Mouse (Mus musculus) macrophage (primary cell): ENCODE results near the gene Tmem79. TPM values are rescaled to one million over a fixed set of nuclear protein-coding genes. Genes with fewer than 3 reads are reported as not detected.
A peak's percentile ranks its signal among the peaks of the same experiment; 100 is the strongest.
"Not testable (repeated sequence)": the region's sequence is repeated elsewhere in the genome, so short reads cannot be mapped to it uniquely, and the experiment has no call there.

Experiments
- H3K27ac ChIP-seq: fragments of 350-480 bp; formaldehyde crosslinking; 2 replicates; pipeline ENCODE4 v1.9.0; 2021
- H3K36me3 ChIP-seq: fragments of 350-480 bp; formaldehyde crosslinking; 2 replicates; pipeline ENCODE4 v1.9.0; 2021; ENCODE audit errors: inconsistent target
- H3K4me3 ChIP-seq: fragments of 350-480 bp; formaldehyde crosslinking; 2 replicates; pipeline ENCODE4 v1.9.0; 2021; ENCODE audit errors: inconsistent target
- H3K79me2 ChIP-seq: fragments of 350-480 bp; formaldehyde crosslinking; 2 replicates; pipeline ENCODE4 v1.9.0; 2021; ENCODE audit errors: inconsistent target
- WGBS: methylation state at CpG from one replicate; pipeline ENCODE4 v1.1.7; 2026; ENCODE audit warnings: inconsistent platforms; ENCODE audit not compliant: missing documents; 5-methylcytosine and 5-hydroxymethylcytosine counted together
- polyA plus RNA-seq: library from polyadenylated mRNA; stranded (reverse); fragments of 250-400 nt; gene quantifications from 3 replicates; pipeline ENCODE4 v1.2.4, GENCODE M21; 2018; ENCODE audit warnings: inconsistent platforms
- total RNA-seq, 78 experiments: library from RNA; depleted of rRNA; stranded (reverse); fragments of 250-400 nt; gene quantifications; 1 replicate in 9 of 78; 2 replicates in 24 of 78; 3 replicates in 43 of 78; 4 replicates in 2 of 78; pipeline ENCODE4 v1.2.4; 2018; ENCODE audit warnings: inconsistent platforms in 56 of 78

Tmem79 gene
- total RNA-seq (2018; cell fraction: chromatin; rRNA removed), result under 1 TPM in 1 of 26 experiments, not detected in 25; 0.54 TPM
- total RNA-seq (2018; cell fraction: cytosol; rRNA removed), result under 1 TPM in 24 of 26 experiments, not detected in 2; 0.09 to 0.68 (median 0.21) TPM
- 1 to 10 TPM in 3 of 26 experiments, under 1 TPM in 6, not detected in 17; 0.42 to 1.2 (median 0.61) TPM for total RNA-seq (2018; cell fraction: nucleus; rRNA removed)
- 0.13 to 0.59 TPM (median 0.42 TPM) in 3 replicates for polyA plus RNA-seq

- Histone ChIP-seq H3K79me2 (peaks cover 42% of the 10 kb centered on the region), H3K36me3 (no peaks in the 10 kb centered on the region), H3K4me3 (peak within 1 kb of the TSS; percentile 91), H3K27ac (peak within 1 kb of the TSS; percentile 89)
- WGBS, result 3% methylated on average over 66 of the region's 66 CpGs
Measured at GRCm38 (mm10) chr3:88336058-88337013, at the start of gene Tmem79, which contains the start of gene Smg5. Gene Tmem79 (minus strand): TSS chr3:88336148. Gene Smg5 (plus strand): TSS chr3:88336260.

DNA sequence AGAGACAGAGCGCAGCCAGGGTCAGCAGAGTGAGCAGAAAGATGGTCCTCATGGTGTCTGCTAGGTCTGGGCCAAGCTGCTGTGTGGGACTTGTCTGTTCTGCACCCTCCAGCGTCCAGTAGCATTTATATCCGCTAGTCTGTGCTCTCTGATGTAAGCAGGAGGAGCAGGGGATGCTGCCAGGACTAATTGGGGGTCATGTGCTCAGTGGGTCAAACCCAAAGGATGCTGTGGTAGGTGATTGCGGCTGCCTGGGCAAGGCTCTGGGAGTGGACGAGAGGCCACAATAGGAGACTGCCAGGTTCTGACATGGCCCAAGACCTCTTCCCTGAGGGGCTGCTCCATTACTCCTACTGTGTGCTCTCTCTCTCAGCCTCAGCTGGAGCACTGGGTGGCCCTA lies 48.4 kb upstream of the Tmem79 start, which contains the start of gene Bglap:
TSS of gene Bglap (minus strand) at position 101 of the 400 bp plus-strand sequence.
- WGBS, result 89% methylated on average over 5 of the region's 5 CpGs

DNA sequence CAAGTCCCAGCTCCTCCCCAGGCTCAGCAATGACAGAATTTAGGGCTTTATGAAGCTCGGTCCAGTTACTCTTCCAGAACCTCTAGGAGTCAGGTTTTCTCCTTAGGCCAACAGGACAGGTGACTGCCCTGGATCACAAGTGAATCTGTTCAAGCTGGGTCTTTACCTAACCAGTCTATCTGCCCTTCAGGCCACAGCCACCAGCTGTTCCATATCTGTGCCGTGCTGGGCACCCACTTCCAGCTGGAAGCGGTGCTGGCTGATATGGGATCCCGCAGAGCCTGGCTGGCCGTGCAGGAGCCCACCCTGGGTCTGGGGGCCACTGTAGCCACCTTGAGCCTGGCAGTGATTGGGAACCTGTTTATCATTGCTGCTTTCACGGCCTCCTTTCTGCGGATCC lies 46.4 kb upstream of the Tmem79 start:
- H3K36me3 ChIP-seq, H3K4me3 ChIP-seq, H3K27ac ChIP-seq, H3K79me2 ChIP-seq: not testable (repeated sequence)
- WGBS, result 60% methylated on average over 1 of the region's 7 CpGs

More for the DNA sequence above, 48.4 kb upstream of the Tmem79 start, which contains the start of gene Bglap:
- no peak within 1 kb of the TSS for H3K27ac ChIP-seq
- H3K4me3 ChIP-seq, result no peak within 1 kb of the TSS
- H3K36me3 ChIP-seq, result no peaks in the 10 kb centered on the region
- no peaks in the 10 kb centered on the region for H3K79me2 ChIP-seq

DNA sequence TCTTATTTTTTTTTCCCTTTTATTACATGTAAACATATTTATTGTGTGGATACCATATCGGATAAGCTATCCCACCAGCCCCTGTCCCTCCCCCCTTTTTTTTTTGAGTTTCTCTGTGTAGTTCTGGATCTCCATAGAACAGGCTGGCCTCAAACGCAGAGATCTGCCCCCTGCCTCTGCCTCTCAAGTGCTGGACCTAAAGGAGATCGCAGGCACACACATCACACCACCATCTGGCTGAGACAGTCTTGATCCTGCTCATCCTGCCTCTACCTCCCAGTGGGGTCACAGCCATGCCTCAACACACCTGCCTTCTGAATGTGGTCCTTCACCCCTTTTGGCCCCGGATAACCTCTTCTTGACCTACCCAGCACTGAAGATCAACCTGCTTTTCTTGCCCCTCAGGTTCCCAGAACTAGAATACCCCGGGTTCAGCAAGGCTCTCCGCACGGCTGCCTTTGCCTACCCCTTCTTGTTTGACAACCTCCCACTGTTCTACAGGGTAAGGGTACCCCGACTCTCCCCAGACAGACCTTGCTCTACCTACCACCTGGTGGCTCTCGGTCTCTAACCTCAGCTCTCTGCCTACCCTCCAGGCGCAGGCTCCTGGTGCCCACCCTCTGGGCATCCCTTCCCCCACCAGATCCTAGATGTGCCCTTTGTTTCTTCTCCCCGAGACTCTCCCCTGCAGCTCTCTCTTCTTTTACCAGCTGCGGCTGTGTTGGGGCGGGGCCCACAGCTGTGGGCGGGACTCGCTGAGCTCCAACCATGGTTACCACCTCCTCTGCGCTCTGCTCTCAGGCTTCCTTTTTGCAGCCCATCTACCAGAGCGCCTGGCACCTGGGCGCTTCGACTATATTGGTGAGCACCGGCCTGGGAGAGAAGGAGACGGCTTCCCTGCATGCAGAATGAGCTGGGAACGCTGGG lies 45.7 kb upstream of the Tmem79 start:
- H3K36me3 ChIP-seq, H3K79me2 ChIP-seq, H3K4me3 ChIP-seq, H3K27ac ChIP-seq: not testable (repeated sequence)
- WGBS, result 56% methylated on average over 9 of the region's 22 CpGs

GRCm38 (mm10) chr3:88378599-88378998 lies 42.7 kb upstream of the Tmem79 start, which contains the start of gene Bglap2:
Gene Bglap2 (minus strand): TSS chr3:88378699.
- 79% methylated on average over 4 of the region's 5 CpGs for WGBS
- not testable (repeated sequence) for H3K27ac ChIP-seq, H3K79me2 ChIP-seq, H3K36me3 ChIP-seq, H3K4me3 ChIP-seq

GRCm38 (mm10) chr3:88376644-88377043 lies 40.7 kb upstream of the Tmem79 start:
- not testable (repeated sequence) for H3K36me3 ChIP-seq

GRCm38 (mm10) chr3:88375750-88376626 lies 40.0 kb upstream of the Tmem79 start:
- not testable (repeated sequence) for H3K79me2 ChIP-seq, H3K27ac ChIP-seq, H3K4me3 ChIP-seq, H3K36me3 ChIP-seq
- 14% methylated on average over 13 of the region's 19 CpGs for WGBS

More at GRCm38 (mm10) chr3:88376644-88377043, 40.7 kb upstream of the Tmem79 start:
- WGBS, result 74% methylated on average over 3 of the region's 7 CpGs
- H3K79me2 ChIP-seq, H3K4me3 ChIP-seq, H3K27ac ChIP-seq: not testable (repeated sequence)

- H3K27ac ChIP-seq, H3K79me2 ChIP-seq, H3K4me3 ChIP-seq, H3K36me3 ChIP-seq: not testable (repeated sequence)
- 85% methylated on average over 9 of the region's 9 CpGs for WGBS
Measured at GRCm38 (mm10) chr3:88372643-88373042, 36.7 kb upstream of the Tmem79 start, which contains the start of gene Bglap3. Gene Bglap3 (minus strand): TSS chr3:88372743.

GRCm38 (mm10) chr3:88368511-88368910 lies 32.6 kb upstream of the Tmem79 start:
- H3K27ac ChIP-seq, H3K79me2 ChIP-seq, H3K4me3 ChIP-seq, H3K36me3 ChIP-seq: not testable (repeated sequence)
- WGBS, result 96% methylated on average over 6 of the region's 7 CpGs

GRCm38 (mm10) chr3:88367517-88367916 lies 31.6 kb upstream of the Tmem79 start:
- not testable (repeated sequence) for H3K27ac ChIP-seq, H3K79me2 ChIP-seq, H3K4me3 ChIP-seq, H3K36me3 ChIP-seq
- 86% methylated on average over 1 of the region's 7 CpGs for WGBS

GRCm38 (mm10) chr3:88366830-88367428 lies 31.0 kb upstream of the Tmem79 start:
- not testable (repeated sequence) for H3K79me2 ChIP-seq, H3K27ac ChIP-seq, H3K36me3 ChIP-seq, H3K4me3 ChIP-seq
- 12% methylated on average over 9 of the region's 22 CpGs for WGBS

- Histone ChIP-seq H3K4me3 (no peak overlapping the region), H3K36me3 (peaks cover 12% of the 10 kb centered on the region; the same call in 1 of the 2 replicates), H3K79me2 (no peaks in the 10 kb centered on the region), H3K27ac (no peak overlapping the region)
- 53% methylated on average over 34 of the region's 34 CpGs for WGBS
Measured at GRCm38 (mm10) chr3:88365705-88366361, 29.9 kb upstream of the Tmem79 start.

DNA sequence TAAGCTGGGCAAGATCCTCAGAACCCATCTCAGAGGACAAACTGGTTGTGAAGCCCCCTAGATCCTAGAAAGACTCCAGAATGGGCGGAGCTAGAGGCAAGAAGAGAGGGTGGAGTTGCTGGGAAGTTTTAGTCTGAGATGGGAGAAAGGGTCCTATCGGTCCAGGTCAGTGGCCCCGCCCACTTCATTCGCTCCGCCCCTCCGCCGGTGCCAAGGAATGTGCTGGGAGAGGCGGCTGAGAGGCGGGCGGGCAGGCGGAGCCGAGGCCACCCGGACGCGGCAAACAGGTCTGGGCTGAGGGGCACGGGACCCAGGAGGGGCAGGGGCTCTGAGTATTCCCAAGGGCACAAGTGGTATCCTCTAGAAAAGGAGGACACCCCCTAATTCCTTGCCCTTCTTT lies 28.4 kb upstream of the Tmem79 start, which contains the start of gene Paqr6:
TSS of gene Paqr6 (plus strand) at position 248 of the 400 bp plus-strand sequence.
- no peak within 1 kb of the TSS for H3K27ac ChIP-seq
- peaks cover 27% of the 10 kb centered on the region for H3K36me3 ChIP-seq
- WGBS, result 68% methylated on average over 16 of the region's 16 CpGs
- no peak within 1 kb of the TSS for H3K4me3 ChIP-seq
- no peaks in the 10 kb centered on the region for H3K79me2 ChIP-seq
